Mouse (Mus musculus): ENCODE measurements around the gene Krt36. TPM values are rescaled to one million over a fixed set of nuclear protein-coding genes. Genes with fewer than 3 reads are reported as not detected.

The Krt36 gene
- polyA plus RNA-seq, 1 experiment from 2014 or later: 0.30 TPM

DNA sequence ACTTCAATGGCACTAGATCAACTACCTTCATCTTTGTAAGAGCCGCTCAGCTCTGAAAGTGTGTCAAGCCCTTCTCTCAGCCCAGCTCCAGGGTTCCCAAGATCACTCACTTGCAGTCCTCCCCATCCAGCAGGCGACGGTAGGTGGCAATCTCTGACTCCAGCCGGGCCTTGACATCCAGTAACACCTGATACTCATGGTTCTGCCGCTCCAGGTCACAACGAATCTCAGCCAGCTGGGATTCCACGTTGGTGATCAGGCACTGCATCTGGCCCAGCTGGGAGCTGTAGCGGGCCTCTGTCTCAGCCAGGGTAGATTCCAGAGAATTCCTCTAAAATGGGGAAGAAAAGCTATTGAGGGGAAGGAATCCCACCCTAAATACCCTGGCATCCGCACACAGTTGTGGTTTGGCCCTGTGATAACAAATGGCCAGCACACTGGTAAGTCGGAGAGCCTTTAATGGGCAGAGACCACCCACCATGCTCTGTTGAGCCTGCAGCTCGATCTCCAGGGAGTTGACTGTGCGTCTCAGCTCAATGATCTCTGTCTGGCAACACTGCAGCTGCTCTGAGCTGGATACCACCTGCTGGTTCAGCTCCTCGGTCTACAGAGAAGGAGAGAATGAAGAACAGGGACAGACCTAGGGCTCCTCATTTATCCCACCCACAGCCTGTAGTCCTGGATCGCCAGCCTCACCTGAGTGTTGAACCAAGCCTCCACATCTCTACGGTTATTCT, 2.6 kb downstream of the Krt36 start:
- Histone ChIP-seq H3K27ac (replicated peaks) (no peak overlapping the region), H3K36me3 (ENCODE audit: control insufficient read depth, insufficient read depth, low read length) (no peaks in the 10 kb centered on the region), H3K4me3 (ENCODE audit: low read depth, low read length) (no peak overlapping the region), H3K4me2 (replicated peaks; ENCODE audit: low read depth) (no peak overlapping the region), H3K9ac (ENCODE audit: low read length) (no peak overlapping the region), H3K4me1 (replicated peaks; ENCODE audit: control insufficient read depth, insufficient read depth) (0 out of 2 replicates have a peak, but pooled peaks cover 2% of the 10 kb centered on the region), H3K27me3 (ENCODE audit: control insufficient read depth, insufficient read depth, low read length) (no peaks in the 10 kb centered on the region), H3K9me3 (ENCODE audit: control insufficient read depth, low read length) (no peaks in the 10 kb centered on the region)
- 63% methylated on average over 15 of the region's 15 CpGs for WGBS
- no peak for ATAC-seq (ENCODE audit: low FRiP score, low TSS enrichment)
- no peak for DNase-seq (ENCODE audit: low spot score)
- TF ChIP-seq CTCF (IDR thresholded peaks at IDR 0.05; ENCODE audit: low read depth) (0 out of 2 replicates have a peak, but pooled peaks have one; percentile 12), EP300 (optimal IDR thresholded peaks at IDR 0.05) (no peak)

DNA sequence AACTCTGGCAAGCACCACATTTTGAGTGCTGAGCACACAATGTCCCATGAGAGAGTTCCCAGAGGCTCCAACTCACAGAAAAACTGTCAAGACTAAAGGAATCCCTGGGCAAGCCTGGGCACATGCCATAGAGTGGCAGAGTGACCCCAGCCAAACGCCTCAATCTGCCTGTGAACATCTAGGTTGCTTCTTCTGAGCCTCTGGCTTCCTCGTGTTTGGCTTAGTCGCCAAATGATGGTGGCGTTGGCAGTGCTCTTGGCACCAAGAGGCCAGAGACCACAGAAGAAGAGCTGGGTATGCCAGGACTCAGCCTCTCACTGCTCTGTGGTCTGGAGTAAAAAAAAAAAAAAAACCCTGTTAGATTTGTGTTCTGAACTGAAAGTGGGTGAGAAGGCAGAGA, 5.0 kb downstream of the Krt36 start:
- WGBS: 83% methylated on average over 4 of the region's 4 CpGs
- no peak overlapping the region for H3K4me2 ChIP-seq (replicated peaks; ENCODE audit: low read depth)
- TF ChIP-seq CTCF (IDR thresholded peaks at IDR 0.05; ENCODE audit: low read depth) (no peak), EP300 (optimal IDR thresholded peaks at IDR 0.05) (no peak)
- H3K4me1 ChIP-seq (replicated peaks; ENCODE audit: control insufficient read depth, insufficient read depth): 0 out of 2 replicates have a peak, but pooled peaks cover 2% of the 10 kb centered on the region
- ATAC-seq (ENCODE audit: low FRiP score, low TSS enrichment) (no peak), DNase-seq (ENCODE audit: low spot score) (no peak)
- no peaks in the 10 kb centered on the region for H3K27me3 ChIP-seq (ENCODE audit: control insufficient read depth, insufficient read depth, low read length)
- no peak overlapping the region for H3K4me3 ChIP-seq (ENCODE audit: low read depth, low read length)
- no peaks in the 10 kb centered on the region for H3K9me3 ChIP-seq (ENCODE audit: control insufficient read depth, low read length)
- H3K27ac ChIP-seq (replicated peaks): peak overlapping the region; percentile 35; the same call in 1 of the 2 replicates
- no peak overlapping the region for H3K9ac ChIP-seq (ENCODE audit: low read length)
- H3K36me3 ChIP-seq (ENCODE audit: control insufficient read depth, insufficient read depth, low read length): no peaks in the 10 kb centered on the region

GRCm38 (mm10) chr11:100097819-100098218, 7.6 kb downstream of the Krt36 start:
- no peak overlapping the region for H3K9ac ChIP-seq (ENCODE audit: low read length)
- no peak overlapping the region for H3K4me3 ChIP-seq (ENCODE audit: low read depth, low read length)
- WGBS: 59% methylated on average over 9 of the region's 9 CpGs
- no peak overlapping the region for H3K4me2 ChIP-seq (replicated peaks; ENCODE audit: low read depth)
- H3K27ac ChIP-seq (replicated peaks): no peak overlapping the region
- H3K4me1 ChIP-seq (replicated peaks; ENCODE audit: control insufficient read depth, insufficient read depth): 0 out of 2 replicates have a peak, but pooled peaks cover 2% of the 10 kb centered on the region
- no peak for ATAC-seq (ENCODE audit: low FRiP score, low TSS enrichment)
- H3K36me3 ChIP-seq (ENCODE audit: control insufficient read depth, insufficient read depth, low read length): no peaks in the 10 kb centered on the region
- H3K27me3 ChIP-seq (ENCODE audit: control insufficient read depth, insufficient read depth, low read length): no peaks in the 10 kb centered on the region
- TF ChIP-seq EP300 (optimal IDR thresholded peaks at IDR 0.05) (no peak), CTCF (IDR thresholded peaks at IDR 0.05; ENCODE audit: low read depth) (no peak)
- no peak for DNase-seq (ENCODE audit: low spot score)
- H3K9me3 ChIP-seq (ENCODE audit: control insufficient read depth, low read length): no peaks in the 10 kb centered on the region

DNA sequence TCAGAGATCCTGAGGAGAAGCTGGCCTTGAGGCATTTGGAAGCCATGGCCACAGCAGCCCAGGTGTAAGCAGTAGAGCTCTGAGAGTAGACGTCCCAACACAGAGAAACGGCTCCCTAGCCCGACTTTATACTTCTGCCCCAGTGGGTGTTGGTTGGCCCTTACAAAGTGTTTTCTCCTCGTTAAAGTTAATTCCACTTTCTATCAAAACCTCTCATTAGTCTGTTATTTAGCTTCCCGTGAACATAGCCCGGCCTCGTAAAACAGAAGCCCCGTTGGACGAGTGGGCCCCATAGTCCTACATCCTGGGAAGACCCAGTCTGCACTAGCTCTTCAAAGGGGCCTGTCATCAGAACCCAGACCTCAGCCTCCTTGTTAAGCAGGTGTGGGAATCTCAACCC, 9.3 kb downstream of the Krt36 start, which contains the start of gene Krt35:
Krt35 (minus strand) TSS at position 101 of the 400 bp plus-strand sequence.
- Histone ChIP-seq H3K27ac (replicated peaks) (no peak within 1 kb of the TSS), H3K9ac (ENCODE audit: low read length) (no peak within 1 kb of the TSS), H3K4me3 (ENCODE audit: low read depth, low read length) (no peak within 1 kb of the TSS), H3K4me2 (replicated peaks; ENCODE audit: low read depth) (no peak within 1 kb of the TSS), H3K9me3 (ENCODE audit: control insufficient read depth, low read length) (no peaks in the 10 kb centered on the region), H3K4me1 (replicated peaks; ENCODE audit: control insufficient read depth, insufficient read depth) (0 out of 2 replicates have a peak, but pooled peaks cover 2% of the 10 kb centered on the region), H3K27me3 (ENCODE audit: control insufficient read depth, insufficient read depth, low read length) (no peaks in the 10 kb centered on the region), H3K36me3 (ENCODE audit: control insufficient read depth, insufficient read depth, low read length) (no peaks in the 10 kb centered on the region)
- WGBS: 85% methylated on average over 9 of the region's 9 CpGs
- TF ChIP-seq CTCF (IDR thresholded peaks at IDR 0.05; ENCODE audit: low read depth): no peak
- no peak for TF ChIP-seq EP300 (optimal IDR thresholded peaks at IDR 0.05)
- ATAC-seq (ENCODE audit: low FRiP score, low TSS enrichment) (no peak), DNase-seq (ENCODE audit: low spot score) (no peak)

DNA sequence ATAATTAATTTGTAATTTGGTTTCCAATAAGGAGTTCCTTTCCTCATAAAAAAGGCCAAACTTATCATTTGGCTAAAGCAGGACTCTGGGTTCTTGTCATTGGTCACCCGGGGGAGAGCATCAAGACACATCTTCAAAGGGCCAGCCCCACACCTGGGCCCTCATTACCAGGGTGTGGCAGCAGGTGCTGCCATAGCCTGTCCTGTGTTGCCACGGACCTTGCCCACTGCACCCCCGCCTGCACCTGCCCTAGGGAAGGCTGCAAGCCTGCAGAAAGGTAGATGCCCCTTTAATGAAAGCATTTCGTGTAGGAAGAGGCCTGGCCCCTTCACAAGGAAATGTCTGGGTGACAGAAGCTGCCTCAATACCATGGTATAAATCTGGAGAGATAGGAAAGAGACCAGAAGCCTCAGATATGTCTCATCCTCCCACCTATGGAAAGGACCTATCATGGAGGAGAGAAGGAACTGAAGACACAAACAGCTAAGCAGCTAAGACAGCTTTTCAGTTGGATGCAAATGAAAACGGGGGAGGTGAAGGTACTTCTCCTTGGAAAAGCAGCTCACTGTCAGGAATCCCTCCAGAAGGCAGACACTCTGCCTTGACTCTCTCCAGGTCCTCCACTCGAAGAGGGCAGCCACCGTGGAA, 16.9 kb downstream of the Krt36 start:
- H3K27ac ChIP-seq (replicated peaks): no peak overlapping the region
- H3K27me3 ChIP-seq (ENCODE audit: control insufficient read depth, insufficient read depth, low read length): no peaks in the 10 kb centered on the region
- no peaks in the 10 kb centered on the region for H3K9me3 ChIP-seq (ENCODE audit: control insufficient read depth, low read length)
- TF ChIP-seq CTCF (IDR thresholded peaks at IDR 0.05; ENCODE audit: low read depth): no peak
- TF ChIP-seq EP300 (optimal IDR thresholded peaks at IDR 0.05): no peak
- no peak for ATAC-seq (ENCODE audit: low FRiP score, low TSS enrichment)
- no peak for DNase-seq (ENCODE audit: low spot score)
- no peak overlapping the region for H3K4me3 ChIP-seq (ENCODE audit: low read depth, low read length)
- H3K9ac ChIP-seq (ENCODE audit: low read length): no peak overlapping the region
- no peaks in the 10 kb centered on the region for H3K4me1 ChIP-seq (replicated peaks; ENCODE audit: control insufficient read depth, insufficient read depth)
- no peaks in the 10 kb centered on the region for H3K36me3 ChIP-seq (ENCODE audit: control insufficient read depth, insufficient read depth, low read length)
- WGBS: 62% methylated on average over 7 of the region's 7 CpGs
- H3K4me2 ChIP-seq (replicated peaks; ENCODE audit: low read depth): no peak overlapping the region

GRCm38 (mm10) chr11:100087861-100088260, 17.6 kb downstream of the Krt36 start, which contains the start of gene Krt32:
TSS of gene Krt32 (minus strand) at chr11:100088226.
- TF ChIP-seq CTCF (IDR thresholded peaks at IDR 0.05; ENCODE audit: low read depth): no peak
- no peak for TF ChIP-seq EP300 (optimal IDR thresholded peaks at IDR 0.05)
- no peak within 1 kb of the TSS for H3K27ac ChIP-seq (replicated peaks)
- H3K9ac ChIP-seq (ENCODE audit: low read length): no peak within 1 kb of the TSS
- no peaks in the 10 kb centered on the region for H3K36me3 ChIP-seq (ENCODE audit: control insufficient read depth, insufficient read depth, low read length)
- DNase-seq (ENCODE audit: low spot score): no peak
- H3K4me1 ChIP-seq (replicated peaks; ENCODE audit: control insufficient read depth, insufficient read depth): no peaks in the 10 kb centered on the region
- ATAC-seq (ENCODE audit: low FRiP score, low TSS enrichment): no peak
- 94% methylated on average over 10 of the region's 10 CpGs for WGBS
- no peak within 1 kb of the TSS for H3K4me3 ChIP-seq (ENCODE audit: low read depth, low read length)
- H3K4me2 ChIP-seq (replicated peaks; ENCODE audit: low read depth): no peak within 1 kb of the TSS
- H3K9me3 ChIP-seq (ENCODE audit: control insufficient read depth, low read length): no peaks in the 10 kb centered on the region
- no peaks in the 10 kb centered on the region for H3K27me3 ChIP-seq (ENCODE audit: control insufficient read depth, insufficient read depth, low read length)

Data from stomach, postnatal 0 days (tissue).